Mouse (Mus musculus): ENCODE measurements around the gene Trim12c. TPM values are rescaled to one million over a fixed set of nuclear protein-coding genes. Genes with fewer than 3 reads are reported as not detected.
"Not testable (repeated sequence)": the region's sequence is repeated elsewhere in the genome, so short reads cannot be mapped to it uniquely, and the experiment has no call there.

The Trim12c gene
- polyA plus RNA-seq, 1 experiment from 2014 or later: 1.4 TPM

GRCm38 (mm10) chr7:104335547-104335946 is 17.6 kb downstream of the Trim12c start:
- not testable (repeated sequence) for H3K9me3 ChIP-seq (ENCODE audit: control insufficient read depth, low read length); H3K27me3 ChIP-seq (ENCODE audit: control insufficient read depth, insufficient read depth, low read length); H3K4me2 ChIP-seq (replicated peaks); H3K4me3 ChIP-seq (replicated peaks; ENCODE audit: low read length); H3K9ac ChIP-seq; H3K27ac ChIP-seq; H3K4me1 ChIP-seq (replicated peaks; ENCODE audit: control insufficient read depth, insufficient read depth, low read length); H3K36me3 ChIP-seq (replicated peaks; ENCODE audit: control insufficient read depth, insufficient read depth); DNase-seq (ENCODE audit: low spot score); ATAC-seq (ENCODE audit: low FRiP score)
- WGBS: 89% methylated on average over 3 of the region's 3 CpGs

DNA sequence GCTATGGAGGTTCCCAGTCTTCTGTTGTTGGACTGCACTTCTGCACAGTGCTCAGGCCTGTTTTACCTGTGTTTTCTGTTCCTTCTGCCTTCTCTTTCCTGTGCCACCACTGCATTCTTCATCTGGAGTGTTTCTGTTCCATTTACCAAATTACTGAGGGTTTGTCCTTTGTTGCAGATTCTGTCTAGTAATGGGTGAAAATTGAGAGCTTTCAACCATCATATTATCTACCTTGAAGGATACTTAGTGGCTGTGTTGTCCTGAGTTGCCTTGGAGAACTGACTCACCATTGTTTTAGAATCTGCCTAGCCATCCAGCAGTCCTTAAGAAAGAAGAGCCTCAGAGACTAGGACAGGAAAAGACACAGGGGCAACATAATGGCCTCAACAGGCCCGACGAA is 24.0 kb downstream of the Trim12c start, which contains the start of gene Trim34b:
Trim34b (plus strand) TSS at position 301 of the 400 bp plus-strand sequence.
- not testable (repeated sequence) for H3K27me3 ChIP-seq (ENCODE audit: control insufficient read depth, insufficient read depth, low read length); H3K4me3 ChIP-seq (replicated peaks; ENCODE audit: low read length); ATAC-seq (ENCODE audit: low FRiP score); H3K27ac ChIP-seq; H3K9me3 ChIP-seq (ENCODE audit: control insufficient read depth, low read length); H3K9ac ChIP-seq; H3K4me1 ChIP-seq (replicated peaks; ENCODE audit: control insufficient read depth, insufficient read depth, low read length); H3K36me3 ChIP-seq (replicated peaks; ENCODE audit: control insufficient read depth, insufficient read depth); DNase-seq (ENCODE audit: low spot score); H3K4me2 ChIP-seq (replicated peaks)
- 100% methylated on average over 2 of the region's 2 CpGs for WGBS

- Histone ChIP-seq H3K27ac (no peak overlapping the region), H3K9me3 (ENCODE audit: control insufficient read depth, low read length) (no peaks in the 10 kb centered on the region), H3K4me1 (replicated peaks; ENCODE audit: control insufficient read depth, insufficient read depth, low read length) (no peaks in the 10 kb centered on the region), H3K27me3 (ENCODE audit: control insufficient read depth, insufficient read depth, low read length) (no peaks in the 10 kb centered on the region), H3K9ac (no peak overlapping the region), H3K4me2 (replicated peaks) (no peak overlapping the region), H3K4me3 (replicated peaks; ENCODE audit: low read length) (no peak overlapping the region), H3K36me3 (replicated peaks; ENCODE audit: control insufficient read depth, insufficient read depth) (no peaks in the 10 kb centered on the region)
- no peak for ATAC-seq (ENCODE audit: low FRiP score)
- 89% methylated on average over 9 of the region's 9 CpGs for WGBS
- no peak for DNase-seq (ENCODE audit: low spot score)
Observed at GRCm38 (mm10) chr7:104322028-104322427, 31.1 kb downstream of the Trim12c start.

- not testable (repeated sequence) for H3K9me3 ChIP-seq (ENCODE audit: control insufficient read depth, low read length); H3K36me3 ChIP-seq (replicated peaks; ENCODE audit: control insufficient read depth, insufficient read depth); H3K9ac ChIP-seq; H3K27me3 ChIP-seq (ENCODE audit: control insufficient read depth, insufficient read depth, low read length); H3K4me1 ChIP-seq (replicated peaks; ENCODE audit: control insufficient read depth, insufficient read depth, low read length); H3K27ac ChIP-seq; DNase-seq (ENCODE audit: low spot score)
- Histone ChIP-seq H3K4me2 (replicated peaks) (peak within 1 kb of the TSS; percentile 30), H3K4me3 (replicated peaks; ENCODE audit: low read length) (peak within 1 kb of the TSS; percentile 18)
- ATAC-seq (ENCODE audit: low FRiP score): peak; percentile 68; the same call in 1 of the 2 replicates
- WGBS: 31% methylated on average over 4 of the region's 4 CpGs
Observed at GRCm38 (mm10) chr7:104315369-104316080, 37.6 kb downstream of the Trim12c start, which contains the start of gene Trim12a. Gene Trim12a, minus strand, starts transcription at chr7:104315466.

- DNase-seq (ENCODE audit: low spot score) (no peak), ATAC-seq (ENCODE audit: low FRiP score) (no peak)
- Histone ChIP-seq H3K9me3 (ENCODE audit: control insufficient read depth, low read length) (no peaks in the 10 kb centered on the region), H3K9ac (no peak overlapping the region), H3K27ac (no peak overlapping the region), H3K4me2 (replicated peaks) (peak overlapping the region; percentile 30), H3K4me1 (replicated peaks; ENCODE audit: control insufficient read depth, insufficient read depth, low read length) (no peaks in the 10 kb centered on the region), H3K4me3 (replicated peaks; ENCODE audit: low read length) (peak overlapping the region; percentile 18), H3K36me3 (replicated peaks; ENCODE audit: control insufficient read depth, insufficient read depth) (no peaks in the 10 kb centered on the region), H3K27me3 (ENCODE audit: control insufficient read depth, insufficient read depth, low read length) (no peaks in the 10 kb centered on the region)
- WGBS: 19% methylated on average over 15 of the region's 15 CpGs
Observed at GRCm38 (mm10) chr7:104314796-104315353, 38.3 kb downstream of the Trim12c start.

GRCm38 (mm10) chr7:104291638-104292400 is 61.3 kb downstream of the Trim12c start:
- WGBS: 90% methylated on average over 5 of the region's 5 CpGs
- H3K9me3 ChIP-seq (ENCODE audit: control insufficient read depth, low read length): no peaks in the 10 kb centered on the region
- ATAC-seq (ENCODE audit: low FRiP score): no peak

DNA sequence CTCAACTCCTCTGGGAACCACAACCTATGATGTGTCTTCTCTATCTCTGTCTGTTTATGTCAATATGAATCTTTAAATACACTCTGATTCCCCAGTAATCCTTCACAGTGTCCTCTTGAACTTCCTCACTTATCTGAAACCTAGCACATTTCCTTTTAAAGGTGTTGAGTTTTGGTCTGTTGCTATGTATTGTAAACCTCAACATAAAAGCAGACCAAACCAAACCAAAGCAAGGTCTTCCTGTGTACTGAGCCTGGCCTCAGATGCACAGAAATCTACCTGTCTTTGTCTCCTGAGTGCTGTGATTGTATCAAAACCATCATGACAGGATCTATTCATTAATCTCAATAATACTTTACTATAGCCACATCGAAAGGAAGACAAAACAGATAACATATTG is 62.5 kb downstream of the Trim12c start:
- no peak for ATAC-seq (ENCODE audit: low FRiP score)
- no peak overlapping the region for H3K27ac ChIP-seq
- H3K4me1 ChIP-seq (replicated peaks; ENCODE audit: control insufficient read depth, insufficient read depth, low read length): no peaks in the 10 kb centered on the region
- no peak for DNase-seq (ENCODE audit: low spot score)
- H3K4me3 ChIP-seq (replicated peaks; ENCODE audit: low read length): no peak overlapping the region
- no peak overlapping the region for H3K4me2 ChIP-seq (replicated peaks)
- H3K9me3 ChIP-seq (ENCODE audit: control insufficient read depth, low read length): no peaks in the 10 kb centered on the region
- no peaks in the 10 kb centered on the region for H3K36me3 ChIP-seq (replicated peaks; ENCODE audit: control insufficient read depth, insufficient read depth)
- H3K27me3 ChIP-seq (ENCODE audit: control insufficient read depth, insufficient read depth, low read length): no peaks in the 10 kb centered on the region
- no peak overlapping the region for H3K9ac ChIP-seq
- WGBS: 97% methylated on average over 1 of the region's 1 CpGs

More at GRCm38 (mm10) chr7:104291638-104292400, 61.3 kb downstream of the Trim12c start:
- no peak for DNase-seq (ENCODE audit: low spot score)
- Histone ChIP-seq H3K27me3 (ENCODE audit: control insufficient read depth, insufficient read depth, low read length) (no peaks in the 10 kb centered on the region), H3K4me1 (replicated peaks; ENCODE audit: control insufficient read depth, insufficient read depth, low read length) (no peaks in the 10 kb centered on the region), H3K27ac (no peak overlapping the region), H3K36me3 (replicated peaks; ENCODE audit: control insufficient read depth, insufficient read depth) (no peaks in the 10 kb centered on the region), H3K4me3 (replicated peaks; ENCODE audit: low read length) (no peak overlapping the region), H3K9ac (no peak overlapping the region), H3K4me2 (replicated peaks) (no peak overlapping the region)

All from hindbrain, embryonic 14.5 days (tissue).